Mouse (Mus musculus): Measurements from ENCODE around the gene Txnl4b. TPM values are rescaled to one million over a fixed set of nuclear protein-coding genes. Genes with fewer than 3 reads are reported as not detected.

The Txnl4b gene
- total RNA-seq, 2 experiments from 2014 or later: 14.0 to 16.6 TPM

DNA sequence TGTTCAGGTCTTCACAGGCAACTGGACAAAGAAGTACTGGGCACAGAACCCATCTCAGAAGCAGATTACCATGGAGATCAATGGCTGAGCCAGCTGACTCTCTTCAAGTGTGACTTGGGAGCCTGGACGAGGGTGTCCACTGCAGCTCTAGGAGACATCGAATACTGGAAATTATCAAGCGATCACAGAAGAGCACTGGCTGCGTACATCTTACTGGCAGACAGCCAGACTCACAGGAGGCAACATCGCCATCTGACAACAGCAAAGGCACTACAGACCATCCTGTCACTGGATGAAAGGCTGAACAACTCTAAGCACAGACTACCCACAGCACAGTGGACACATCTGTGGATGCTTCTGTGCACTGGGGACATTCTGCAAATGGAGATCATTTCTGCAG, 26.5 kb downstream of the Txnl4b start:
- DNase-seq (ENCODE audit: low spot score in 2 of 2): no peak
- intact Hi-C loops (cut with DNase I): no loop called here

GRCm38 (mm10) chr8:109593117-109593788, 27.6 kb downstream of the Txnl4b start:
- DNase-seq (ENCODE audit: low spot score in 2 of 2): no peak
- intact Hi-C loops (cut with DNase I): no loop called here

GRCm38 (mm10) chr8:109595854-109596253, 30.2 kb downstream of the Txnl4b start:
- intact Hi-C loops (cut with DNase I): no loop called here
- peak; percentile 16 to 22 for DNase-seq (ENCODE audit: low spot score in 2 of 2)

GRCm38 (mm10) chr8:109606725-109607124, 41.0 kb downstream of the Txnl4b start:
- intact Hi-C loops (cut with DNase I): loop anchor here (5.0 kb wide), 2 partner anchors 86 to 101 kb away; partner anchors contain the start of genes Ist1 and Zfp821
- DNase-seq (ENCODE audit: low spot score in 2 of 2): no peak

GRCm38 (mm10) chr8:109607650-109608049, 42.0 kb downstream of the Txnl4b start:
- no peak for DNase-seq (ENCODE audit: low spot score in 2 of 2)
- intact Hi-C loops (cut with DNase I): loop anchor here (1.0 to 5.0 kb wide), 3 partner anchors 42 to 100 kb away; partner anchors contain the start of genes Dhx38, Ist1, Txnl4b and Zfp821

DNA sequence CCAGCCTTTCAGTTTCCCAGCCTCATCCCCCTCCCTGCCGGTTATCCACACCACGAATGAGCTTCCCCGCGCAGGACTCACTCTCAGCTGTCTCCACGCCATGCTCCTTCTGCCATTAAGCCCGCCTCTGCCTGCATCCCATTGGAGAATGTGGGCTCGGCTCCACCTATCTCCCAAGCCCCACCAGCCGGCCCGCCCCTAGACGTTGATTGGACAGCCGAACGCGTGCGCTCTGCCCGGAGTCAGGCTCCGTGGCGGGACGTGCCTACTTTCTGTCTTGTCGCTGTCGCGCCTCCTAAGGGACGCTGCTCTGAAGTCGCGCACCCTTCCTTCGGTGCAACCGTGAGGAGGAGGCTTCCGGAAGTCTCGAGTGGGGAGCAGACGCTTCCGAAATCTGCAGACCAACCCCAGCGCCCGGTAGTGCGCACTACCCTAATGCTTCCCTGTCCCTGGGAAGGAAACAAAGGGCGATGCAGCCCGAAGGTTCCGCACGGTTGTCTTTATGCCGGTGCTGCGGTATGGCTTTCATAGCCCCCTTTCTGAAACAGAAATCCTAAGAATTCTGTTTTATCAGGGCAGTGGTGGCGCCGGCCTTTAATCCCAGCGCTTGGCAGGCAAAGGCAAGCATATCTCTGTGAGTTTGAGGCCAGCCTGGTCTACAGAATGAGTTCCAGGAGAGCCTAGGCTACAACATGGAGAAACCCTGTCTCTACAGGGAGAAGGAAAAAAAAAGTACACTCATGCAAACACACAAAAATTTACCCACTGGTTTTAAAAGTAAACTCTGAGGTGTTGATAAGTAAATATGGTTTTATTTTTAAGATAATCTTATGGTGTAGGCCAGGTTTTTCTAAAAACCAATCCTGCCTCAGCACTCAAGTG, 42.8 kb downstream of the Txnl4b start, which contains the start of gene Dhodh:
Gene Dhodh, minus strand, starts transcription at position 403 of the 882 bp plus-strand sequence.
- DNase-seq (ENCODE audit: low spot score in 2 of 2): peak; percentile 97
- intact Hi-C loops (cut with DNase I): loop anchor here (1.0 to 5.0 kb wide), 3 partner anchors 43 to 99 kb away; partner anchors contain the start of genes Dhx38, Ist1, Txnl4b and Zfp821

DNA sequence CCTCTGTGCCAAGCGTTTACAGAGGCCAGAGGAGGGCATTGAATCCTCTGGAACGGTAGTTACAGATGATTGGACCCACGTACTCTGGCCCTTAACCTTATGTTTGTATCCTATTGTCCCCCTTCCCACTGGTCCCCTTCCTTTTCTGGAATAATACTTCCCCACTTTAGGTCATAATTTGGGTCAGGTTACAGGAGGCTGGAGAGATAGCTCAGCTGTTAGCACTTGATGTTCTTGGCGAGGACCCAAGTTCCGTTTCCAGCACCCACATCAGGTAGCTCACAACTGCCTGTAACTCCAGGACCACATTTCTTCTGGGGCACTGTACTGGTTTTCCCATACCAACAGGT, 43.4 kb downstream of the Txnl4b start:
- DNase-seq (ENCODE audit: low spot score in 2 of 2): no peak
- intact Hi-C loops (cut with DNase I): loop anchor here (5.0 kb wide), 2 partner anchors 83 to 98 kb away; partner anchors contain the start of genes Ist1 and Zfp821

DNA sequence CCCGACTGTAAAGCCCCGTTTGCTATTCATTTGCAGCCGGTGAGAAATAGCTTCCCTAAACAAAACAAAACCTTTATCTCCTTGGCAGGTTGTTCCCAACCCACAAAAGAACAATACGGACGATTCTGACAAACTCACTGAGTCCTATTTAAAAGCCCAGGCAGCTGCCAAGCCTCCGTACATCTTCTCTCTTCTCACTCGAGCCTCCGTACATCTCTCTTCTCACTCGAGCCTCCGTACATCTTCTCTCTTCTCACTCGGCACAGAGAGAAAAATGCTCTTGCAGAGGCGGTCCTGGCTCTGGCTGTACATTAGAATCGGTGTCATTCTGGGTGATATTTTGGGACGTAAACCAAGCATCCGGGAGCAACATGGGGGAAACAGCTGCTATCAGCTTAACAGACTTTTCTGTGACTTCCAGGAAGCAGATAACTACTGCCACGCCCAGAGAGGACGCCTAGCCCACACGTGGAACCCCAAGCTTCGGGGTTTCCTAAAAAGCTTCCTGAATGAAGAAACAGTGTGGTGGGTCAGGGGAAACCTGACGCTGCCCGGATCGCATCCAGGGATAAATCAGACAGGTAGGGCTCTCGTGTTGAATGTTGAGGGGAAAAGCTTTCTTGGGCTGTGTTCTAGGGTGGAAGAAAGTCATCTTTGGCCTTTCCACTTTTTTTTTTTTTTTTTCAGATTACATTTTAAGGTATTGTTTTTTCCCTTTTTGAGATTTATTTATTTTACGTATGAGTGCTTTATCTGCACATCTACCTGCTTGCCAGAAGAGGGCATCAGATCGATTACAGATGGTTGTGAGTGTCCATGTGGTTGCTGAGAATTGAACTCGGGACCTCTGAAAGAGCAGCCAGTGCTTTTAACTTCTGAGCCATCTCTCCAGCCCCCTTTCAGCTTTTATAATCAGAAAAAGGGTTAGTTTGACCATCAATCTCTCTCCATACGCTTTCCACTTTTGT, 48.8 kb downstream of the Txnl4b start, which contains the start of gene Pkd1l3:
Gene Pkd1l3, plus strand, starts transcription at position 275 of the 968 bp plus-strand sequence.
- intact Hi-C loops (cut with DNase I): no loop called here

DNA sequence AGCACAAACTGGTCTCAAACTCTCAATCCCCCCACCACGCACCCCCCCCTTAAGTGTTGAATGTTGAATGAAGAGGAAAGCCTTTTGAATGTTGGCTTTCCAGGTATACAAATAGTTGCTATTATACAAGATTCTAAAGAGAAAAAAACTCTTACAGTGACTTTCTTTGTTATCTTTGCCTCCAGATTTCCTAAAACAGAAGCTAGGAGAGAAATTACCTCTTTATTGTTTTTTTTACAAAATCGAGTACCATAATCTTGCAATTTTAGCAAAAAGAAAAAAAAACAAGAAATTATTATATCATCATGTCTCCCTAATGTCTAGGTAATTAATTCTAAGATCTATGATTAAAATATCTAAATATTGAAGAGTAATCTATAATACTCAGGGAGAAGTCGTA, 49.9 kb downstream of the Txnl4b start:
- intact Hi-C loops (cut with DNase I): no loop called here

More for the DNA sequence above, 48.8 kb downstream of the Txnl4b start, which contains the start of gene Pkd1l3:
- peak; percentile 17 to 21 for DNase-seq (ENCODE audit: low spot score in 2 of 2)

More for the DNA sequence above, 49.9 kb downstream of the Txnl4b start:
- no peak for DNase-seq (ENCODE audit: low spot score in 2 of 2)

Other genes starting within 250 kb of the Txnl4b start
- under 1 TPM; 0.27 to 0.29 TPM for gene Pmfbp1, start 71.9 kb upstream of the Txnl4b start, total RNA-seq (2021)
- 10 to 100 TPM; 29.8 to 30.6 TPM for gene Dhx38, start within 50 bp of the Txnl4b start, total RNA-seq (2021)
- gene Hp, start 13.3 kb downstream of the Txnl4b start, total RNA-seq (2021): not detected
- 10 to 100 TPM; 18.1 to 19.3 TPM for gene Dhodh, start 42.8 kb downstream of the Txnl4b start, total RNA-seq (2021)
- 1 to 10 TPM in 1 of 2 experiments, under 1 TPM in 1; 0.93 to 1.3 TPM for gene Pkd1l3, start 48.6 kb downstream of the Txnl4b start, total RNA-seq (2021)
- 10 to 100 TPM; 68.7 to 75.7 TPM for gene Ist1, start 127.4 kb downstream of the Txnl4b start, total RNA-seq (2021)
- gene Zfp821, start 139.7 kb downstream of the Txnl4b start, total RNA-seq (2021): 10 to 100 TPM; 45.3 to 46.4 TPM
- gene Atxn1l, start 171.8 kb downstream of the Txnl4b start, total RNA-seq (2021): 10 to 100 TPM; 41.0 to 41.8 TPM
- 10 to 100 TPM; 78.5 to 90.3 TPM for gene Ap1g1, start 212.7 kb downstream of the Txnl4b start, total RNA-seq (2021)

All from left cerebral cortex, postnatal 36 days (tissue).